Mouse (Mus musculus): ENCODE measurements around the gene Sec61b. TPM values are rescaled to one million over a fixed set of nuclear protein-coding genes. Genes with fewer than 3 reads are reported as not detected.

Sec61b gene
- polyA plus RNA-seq, 1 experiment from 2014 or later = 174 TPM

GRCm38 (mm10) chr4:47521884-47522605, 47.6 kb downstream of the Sec61b start:
- 0 out of 2 replicates have a peak, but pooled peaks cover 5% of the 10 kb centered on the region for H3K27me3 ChIP-seq (replicated peaks)
- no peak overlapping the region for H3K9ac ChIP-seq
- no peak overlapping the region for H3K27ac ChIP-seq (replicated peaks)
- WGBS = 49% methylated on average over 6 of the region's 6 CpGs
- no peak for ATAC-seq (ENCODE audit: extremely low read depth, insufficient number of reproducible peaks, low FRiP score, low TSS enrichment)
- no peak overlapping the region for H3K4me3 ChIP-seq
- H3K4me1 ChIP-seq = 0 out of 2 replicates have a peak, but pooled peaks cover 7% of the 10 kb centered on the region
- H3K9me3 ChIP-seq = peaks cover 7% of the 10 kb centered on the region; the same call in 1 of the 2 replicates
- H3K4me2 ChIP-seq = no peak overlapping the region
- no peaks in the 10 kb centered on the region for H3K36me3 ChIP-seq

GRCm38 (mm10) chr4:47529866-47530265, 55.4 kb downstream of the Sec61b start:
- Histone ChIP-seq H3K4me3 (no peak overlapping the region), H3K4me1 (no peaks in the 10 kb centered on the region), H3K27me3 (replicated peaks) (no peaks in the 10 kb centered on the region), H3K27ac (replicated peaks) (no peak overlapping the region), H3K36me3 (no peaks in the 10 kb centered on the region), H3K4me2 (no peak overlapping the region), H3K9me3 (peaks cover 7% of the 10 kb centered on the region; the same call in 1 of the 2 replicates), H3K9ac (no peak overlapping the region)
- ATAC-seq (ENCODE audit: extremely low read depth, insufficient number of reproducible peaks, low FRiP score, low TSS enrichment) = no peak
- WGBS = 82% methylated on average over 4 of the region's 4 CpGs

Other genes starting within 250 kb of the Sec61b start
- 23.5 and 25.4 TPM in 2 replicates for gene Tgfbr1, start 121.4 kb upstream of the Sec61b start, polyA plus RNA-seq (2015; fragmentation: Nextera tagmentation; extraction: Ambion mirVana)
- 27.5 and 27.8 TPM in 2 replicates for gene Alg2, start 325 bp upstream of the Sec61b start, polyA plus RNA-seq (2015; fragmentation: Nextera tagmentation; extraction: Ambion mirVana)

All from heart, embryonic 13.5 days (tissue).